Mouse (Mus musculus): ENCODE measurements around the gene Car5a.

DNA sequence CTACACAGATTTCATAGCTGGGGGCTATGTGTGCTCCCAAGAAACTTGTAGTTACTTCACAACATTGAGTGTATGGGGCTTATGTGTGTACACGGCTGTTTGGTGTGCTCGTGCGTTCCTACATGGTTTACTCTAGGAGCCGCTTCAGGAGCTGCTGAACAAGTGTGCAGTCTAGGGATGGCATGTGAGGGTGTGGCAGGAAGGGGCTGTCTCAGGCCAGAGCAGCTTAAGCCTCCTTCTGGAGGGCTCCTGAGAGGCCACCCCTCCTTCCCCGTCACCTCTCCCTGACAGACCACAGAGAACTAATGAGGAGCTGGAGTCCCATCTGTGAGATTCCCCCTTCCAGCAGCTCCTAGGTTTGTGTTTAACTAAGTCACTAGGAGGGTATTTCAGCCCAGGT lies 43.2 kb upstream of the Car5a start:
- TF ChIP-seq CTCF (IDR thresholded peaks at IDR 0.05; ENCODE audit: low read depth, low read length) (no peak), GATA1 (IDR thresholded peaks at IDR 0.05; ENCODE audit: borderline replicate concordance, low read length) (no peak), POLR2AphosphoS5 (IDR thresholded peaks at IDR 0.05; ENCODE audit: insufficient replicate concordance, low read depth, low read length) (no peak), TAL1 (conservative IDR thresholded peaks at IDR 0.05; ENCODE audit: low read depth, low read length) (no peak)
